Mouse (Mus musculus) splenic B cell, adult 2 months (primary cell): ENCODE data around the gene Pnkp.
A peak's percentile ranks its signal among the peaks of the same experiment; 100 is the strongest.

Experiments
- DNase-seq: peaks from one replicate; pipeline ENCODE4 v3.0.0-alpha.2; 2011; ENCODE audit warnings: low read depth, low spot score
- H3K27me3 ChIP-seq: 2 replicates; pipeline ENCODE4 v1.6.1; 2012; ENCODE audit warnings: mild to moderate bottlenecking, low read length, moderate library complexity, mixed read lengths; ENCODE audit not compliant: control insufficient read depth, poor library complexity, insufficient read depth, severe bottlenecking
- H3K36me3 ChIP-seq: 2 replicates; pipeline ENCODE4 v1.6.1; 2012; ENCODE audit warnings: mild to moderate bottlenecking, low read length, moderate library complexity, mixed read lengths; ENCODE audit not compliant: control insufficient read depth, poor library complexity, insufficient read depth, severe bottlenecking

The Pnkp gene

GRCm38 (mm10) chr7:44819391-44819790, 37.5 kb upstream of the Pnkp start:
- H3K36me3 ChIP-seq, result no peaks in the 10 kb centered on the region
- no peak for DNase-seq

DNA sequence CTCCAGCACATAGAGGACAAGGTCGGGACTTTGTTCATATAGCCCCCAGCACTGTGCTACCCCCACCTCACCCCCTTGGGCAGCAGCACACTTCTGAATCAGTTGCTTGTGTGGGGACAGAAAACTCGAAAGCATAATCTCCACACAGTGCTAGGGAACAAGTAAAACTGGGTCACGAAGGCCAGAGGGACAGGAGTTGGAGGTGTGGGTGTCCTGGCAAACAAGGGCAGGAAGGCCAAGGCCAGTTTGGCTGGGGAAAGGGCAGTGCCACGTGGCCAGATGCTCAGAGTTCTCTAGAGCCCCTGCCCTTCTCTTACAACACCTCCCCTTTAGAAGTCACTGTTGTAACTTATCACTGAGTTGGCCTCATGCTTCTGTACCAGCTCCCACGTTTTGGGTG, 37.1 kb upstream of the Pnkp start:
- no peaks in the 10 kb centered on the region for H3K36me3 ChIP-seq
- no peak for DNase-seq
- H3K27me3 ChIP-seq, result no peaks in the 10 kb centered on the region

More at GRCm38 (mm10) chr7:44819391-44819790, 37.5 kb upstream of the Pnkp start:
- H3K27me3 ChIP-seq, result no peaks in the 10 kb centered on the region

GRCm38 (mm10) chr7:44820525-44820924, 36.4 kb upstream of the Pnkp start:
- no peak for DNase-seq
- no peaks in the 10 kb centered on the region for H3K36me3 ChIP-seq
- no peaks in the 10 kb centered on the region for H3K27me3 ChIP-seq

GRCm38 (mm10) chr7:44821666-44822448, 35.1 kb upstream of the Pnkp start:
- H3K36me3 ChIP-seq, result no peaks in the 10 kb centered on the region
- DNase-seq, result peak; percentile 57
- no peaks in the 10 kb centered on the region for H3K27me3 ChIP-seq

DNA sequence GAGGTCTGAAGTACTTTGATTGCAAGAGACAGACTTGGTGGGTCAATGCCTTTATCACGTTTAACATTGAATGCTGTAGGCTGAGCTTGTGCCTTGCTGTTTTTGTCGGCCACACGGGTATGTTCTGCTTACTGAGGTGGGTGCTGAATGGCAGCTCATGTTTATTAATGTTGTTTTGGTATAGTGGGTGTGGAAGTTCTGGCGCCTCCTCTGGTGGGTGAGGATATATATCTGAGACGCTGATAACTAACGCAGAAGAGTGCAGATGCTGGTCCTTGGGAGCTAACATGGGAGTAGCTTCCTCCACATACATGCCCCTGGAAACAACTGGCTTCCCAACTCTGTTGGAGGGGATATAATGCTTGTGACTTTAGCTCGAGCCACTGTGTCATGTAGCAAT, 33.5 kb upstream of the Pnkp start:
- peak; percentile 64 for DNase-seq
- Histone ChIP-seq H3K36me3 (no peaks in the 10 kb centered on the region), H3K27me3 (no peaks in the 10 kb centered on the region)

GRCm38 (mm10) chr7:44824872-44825271, 32.1 kb upstream of the Pnkp start:
- no peaks in the 10 kb centered on the region for H3K27me3 ChIP-seq
- DNase-seq, result peak; percentile 89
- H3K36me3 ChIP-seq, result no peaks in the 10 kb centered on the region; the same call in 1 of the 2 replicates

- DNase-seq, result no peak
- H3K36me3 ChIP-seq, result peaks cover 5% of the 10 kb centered on the region
- H3K27me3 ChIP-seq, result no peaks in the 10 kb centered on the region
These were observed 30.2 kb upstream of the Pnkp start for GRCm38 (mm10) chr7:44826771-44827170.

GRCm38 (mm10) chr7:44828706-44829105, 28.2 kb upstream of the Pnkp start:
- Histone ChIP-seq H3K27me3 (no peaks in the 10 kb centered on the region), H3K36me3 (peaks cover 5% of the 10 kb centered on the region)
- DNase-seq, result no peak

GRCm38 (mm10) chr7:44832763-44833162, 24.2 kb upstream of the Pnkp start:
- DNase-seq, result no peak
- no peaks in the 10 kb centered on the region for H3K27me3 ChIP-seq

DNA sequence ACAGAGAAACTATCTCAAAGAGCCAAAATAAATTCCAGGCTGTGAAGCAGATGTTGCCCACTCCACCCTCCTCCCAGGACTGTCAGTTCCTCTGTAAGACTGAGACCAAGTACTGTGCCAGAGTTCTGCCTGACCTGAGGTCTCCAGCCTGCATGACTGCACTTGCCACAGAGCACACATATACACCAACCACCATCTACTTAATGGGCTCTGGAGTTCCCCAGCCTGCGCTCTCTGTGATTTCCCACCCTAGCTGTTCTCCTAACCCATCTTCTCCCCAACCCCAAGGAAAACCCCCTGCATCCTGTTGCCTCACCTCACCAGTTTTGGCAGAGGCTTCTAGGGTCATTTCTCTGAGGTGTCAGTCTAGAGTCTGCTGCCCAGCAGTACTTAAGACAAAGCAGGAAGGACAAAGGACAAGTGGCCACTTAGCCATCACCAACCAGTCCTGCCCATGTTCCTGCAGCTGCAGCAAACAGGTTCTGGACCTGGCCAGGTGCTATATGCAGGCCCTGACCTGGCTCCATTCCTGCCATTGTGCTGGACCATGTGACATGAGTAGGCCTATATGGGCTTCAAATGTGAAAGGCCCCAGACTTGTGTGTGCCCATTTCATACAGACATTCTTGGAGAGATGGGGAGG, 21.4 kb upstream of the Pnkp start:
- no peaks in the 10 kb centered on the region for H3K27me3 ChIP-seq
- DNase-seq, result peak; percentile 72
- peaks cover 3% of the 10 kb centered on the region for H3K36me3 ChIP-seq

More at GRCm38 (mm10) chr7:44832763-44833162, 24.2 kb upstream of the Pnkp start:
- H3K36me3 ChIP-seq, result peaks cover 5% of the 10 kb centered on the region

GRCm38 (mm10) chr7:44836016-44836404, 20.9 kb upstream of the Pnkp start:
- no peaks in the 10 kb centered on the region for H3K27me3 ChIP-seq
- DNase-seq, result peak; percentile 83
- H3K36me3 ChIP-seq, result peaks cover under 1% of the 10 kb centered on the region

GRCm38 (mm10) chr7:44836423-44837053, 20.4 kb upstream of the Pnkp start:
- no peaks in the 10 kb centered on the region; the same call in none of the 2 replicates for H3K36me3 ChIP-seq
- no peaks in the 10 kb centered on the region for H3K27me3 ChIP-seq
- peak; percentile 33 for DNase-seq

DNA sequence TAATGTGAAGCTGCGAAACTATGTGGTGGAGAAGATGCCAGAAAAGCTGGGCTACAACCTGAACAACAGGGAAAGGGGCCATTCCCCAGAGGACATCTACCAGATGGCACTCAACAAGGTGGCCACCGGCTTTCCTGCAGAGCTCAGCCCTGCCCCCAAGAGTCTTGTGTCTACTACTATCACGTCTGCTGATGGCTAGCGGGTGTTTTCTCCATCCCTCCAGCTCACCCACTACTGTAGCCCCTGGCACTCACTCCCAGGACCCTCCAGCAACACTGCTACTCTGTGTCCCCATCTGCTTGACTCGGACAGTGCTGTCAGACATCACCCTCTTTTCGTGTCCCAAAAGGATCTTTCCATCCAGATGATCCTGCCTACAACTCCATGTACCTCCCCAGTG, 18.9 kb upstream of the Pnkp start:
- H3K36me3 ChIP-seq, result peaks cover 4% of the 10 kb centered on the region
- no peaks in the 10 kb centered on the region for H3K27me3 ChIP-seq
- no peak for DNase-seq

GRCm38 (mm10) chr7:44839171-44839490, 17.8 kb upstream of the Pnkp start:
- no peaks in the 10 kb centered on the region for H3K27me3 ChIP-seq
- no peak for DNase-seq
- peaks cover 9% of the 10 kb centered on the region for H3K36me3 ChIP-seq

DNA sequence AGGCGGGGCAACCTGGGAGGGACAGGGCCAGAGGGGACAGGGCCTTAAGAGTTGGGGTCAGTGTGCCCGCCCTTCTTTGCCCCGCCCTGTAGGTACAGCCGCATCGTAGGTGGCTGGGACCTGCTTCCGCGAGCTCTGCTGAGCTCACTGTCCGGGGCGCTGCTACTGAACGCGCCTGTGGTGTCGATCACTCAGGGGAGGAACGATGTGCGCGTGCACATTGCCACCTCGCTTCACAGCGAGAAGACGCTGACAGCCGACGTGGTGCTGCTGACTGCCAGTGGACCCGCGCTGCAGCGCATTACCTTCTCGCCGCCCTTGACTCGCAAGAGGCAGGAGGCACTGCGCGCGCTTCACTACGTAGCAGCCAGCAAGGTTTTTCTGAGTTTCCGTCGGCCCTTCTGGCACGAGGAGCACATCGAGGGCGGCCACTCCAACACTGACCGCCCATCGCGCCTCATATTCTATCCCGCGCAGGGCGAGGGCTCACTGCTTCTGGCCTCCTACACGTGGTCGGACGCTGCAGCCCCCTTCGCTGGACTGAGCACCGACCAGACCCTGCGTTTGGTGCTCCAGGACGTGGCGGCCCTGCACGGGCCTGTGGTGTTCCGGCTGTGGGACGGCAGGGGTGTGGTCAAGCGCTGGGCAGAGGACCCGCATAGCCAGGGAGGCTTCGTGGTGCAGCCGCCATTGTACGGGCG, 17.3 kb upstream of the Pnkp start:
- Histone ChIP-seq H3K36me3 (peaks cover 13% of the 10 kb centered on the region), H3K27me3 (no peaks in the 10 kb centered on the region)
- peak; percentile 82 for DNase-seq
